Mouse (Mus musculus) lung, adult 2 months (tissue): ENCODE data around the gene Cecr2.

Source experiments
- CTCF ChIP-seq: fragments of 200-500 bp; IDR thresholded peaks from 2 replicates; pipeline ENCODE4 v1.5.1; 2011; ENCODE audit warnings: mild to moderate bottlenecking, low read length, control low read depth; ENCODE audit not compliant: insufficient read depth
- POLR2A ChIP-seq: fragments of 200-500 bp; IDR thresholded peaks from 2 replicates; pipeline ENCODE4 v1.6.1; 2011; ENCODE audit warnings: low read depth, mild to moderate bottlenecking, control low read depth, low read length, borderline replicate concordance; ENCODE audit errors: extremely low read depth

- no peak for TF ChIP-seq POLR2A
- TF ChIP-seq CTCF = no peak
These were observed 17.2 kb downstream of the Cecr2 start for GRCm38 (mm10) chr6:120683351-120683750.
